Mouse (Mus musculus): ENCODE measurements around the gene Gm49366.
"Not testable (repeated sequence)": the region's sequence is repeated elsewhere in the genome, so short reads cannot be mapped to it uniquely, and the experiment has no call there.

The Gm49366 gene

GRCm38 (mm10) chr12:84038691-84039111 lies at the start of gene Gm49366:
TSS of gene Gm49366 (plus strand) at chr12:84038935.
- not testable (repeated sequence) for DNase-seq (ENCODE audit: low spot score in 2 of 2)

- no peak for DNase-seq (ENCODE audit: low spot score in 2 of 2)
Measured at GRCm38 (mm10) chr12:83989378-83989777, 49.4 kb upstream of the Gm49366 start.

GRCm38 (mm10) chr12:83997221-83997620 lies 41.5 kb upstream of the Gm49366 start:
- DNase-seq (ENCODE audit: low spot score in 2 of 2), result no peak

GRCm38 (mm10) chr12:83998341-83999107 lies 40.2 kb upstream of the Gm49366 start:
- no peak for DNase-seq (ENCODE audit: low spot score in 2 of 2)

GRCm38 (mm10) chr12:83999237-83999636 lies 39.5 kb upstream of the Gm49366 start:
- DNase-seq (ENCODE audit: low spot score in 2 of 2), result not testable (repeated sequence)

- DNase-seq (ENCODE audit: low spot score in 2 of 2), result no peak
Measured at GRCm38 (mm10) chr12:84000418-84000817, 38.3 kb upstream of the Gm49366 start.

- DNase-seq (ENCODE audit: low spot score in 2 of 2), result no peak
Measured at GRCm38 (mm10) chr12:84003866-84004265, 34.9 kb upstream of the Gm49366 start.

- DNase-seq (ENCODE audit: low spot score in 2 of 2), result no peak
Measured at GRCm38 (mm10) chr12:84008251-84008650, 30.5 kb upstream of the Gm49366 start.

- DNase-seq (ENCODE audit: low spot score in 2 of 2), result no peak
Measured at GRCm38 (mm10) chr12:84008729-84009128, 30.0 kb upstream of the Gm49366 start.

GRCm38 (mm10) chr12:84009171-84009965 lies 29.4 kb upstream of the Gm49366 start, which contains the start of gene Acot1:
TSS of gene Acot1 (plus strand) at chr12:84009490.
- peak; percentile 32 to 70 for DNase-seq (ENCODE audit: low spot score in 2 of 2)

- DNase-seq (ENCODE audit: low spot score in 2 of 2), result no peak
Measured at GRCm38 (mm10) chr12:84010201-84010600, 28.5 kb upstream of the Gm49366 start.

GRCm38 (mm10) chr12:84011251-84012040 lies 27.3 kb upstream of the Gm49366 start:
- DNase-seq (ENCODE audit: low spot score in 2 of 2), result peak in 1 of 2 experiments; percentile 52

GRCm38 (mm10) chr12:84013130-84013529 lies 25.6 kb upstream of the Gm49366 start:
- no peak for DNase-seq (ENCODE audit: low spot score in 2 of 2)

- DNase-seq (ENCODE audit: low spot score in 2 of 2), result no peak
Measured at GRCm38 (mm10) chr12:84013701-84014100, 25.0 kb upstream of the Gm49366 start.

GRCm38 (mm10) chr12:84020528-84020927 lies 18.2 kb upstream of the Gm49366 start:
- peak in 1 of 2 experiments; percentile 38 for DNase-seq (ENCODE audit: low spot score in 2 of 2)

GRCm38 (mm10) chr12:84022266-84022665 lies 16.5 kb upstream of the Gm49366 start:
- not testable (repeated sequence) for DNase-seq (ENCODE audit: low spot score in 2 of 2)

- no peak for DNase-seq (ENCODE audit: low spot score in 2 of 2)
Measured at GRCm38 (mm10) chr12:84023052-84023745, 15.5 kb upstream of the Gm49366 start.

- DNase-seq (ENCODE audit: low spot score in 2 of 2), result no peak
Measured at GRCm38 (mm10) chr12:84025888-84026287, 12.8 kb upstream of the Gm49366 start.

- not testable (repeated sequence) for DNase-seq (ENCODE audit: low spot score in 2 of 2)
Measured at GRCm38 (mm10) chr12:84028328-84028727, 10.4 kb upstream of the Gm49366 start.

- not testable (repeated sequence) for DNase-seq (ENCODE audit: low spot score in 2 of 2)
Measured at GRCm38 (mm10) chr12:84029043-84029442, 9.7 kb upstream of the Gm49366 start.

GRCm38 (mm10) chr12:84030659-84031332 lies 7.9 kb upstream of the Gm49366 start:
- DNase-seq (ENCODE audit: low spot score in 2 of 2), result peak; percentile 72 to 84
